Mouse (Mus musculus) ES-E14 (cell line): ENCODE results near the gene Setd1b.

Experiments used
- HCFC1 ChIP-seq: IDR thresholded peaks from 2 replicates; pipeline ENCODE4 v1.6.1; 2012; ENCODE audit warnings: low read length, inconsistent platforms, borderline replicate concordance; ENCODE audit not compliant: insufficient read depth
- ZC3H11A ChIP-seq: IDR thresholded peaks from 2 replicates; pipeline ENCODE4 v1.6.1; 2012; ENCODE audit warnings: low read depth, mild to moderate bottlenecking, inconsistent platforms, low read length, borderline replicate concordance
- ZNF384 ChIP-seq: IDR thresholded peaks from 2 replicates; pipeline ENCODE4 v1.6.1; 2012; ENCODE audit warnings: low read depth, low read length, inconsistent platforms

DNA sequence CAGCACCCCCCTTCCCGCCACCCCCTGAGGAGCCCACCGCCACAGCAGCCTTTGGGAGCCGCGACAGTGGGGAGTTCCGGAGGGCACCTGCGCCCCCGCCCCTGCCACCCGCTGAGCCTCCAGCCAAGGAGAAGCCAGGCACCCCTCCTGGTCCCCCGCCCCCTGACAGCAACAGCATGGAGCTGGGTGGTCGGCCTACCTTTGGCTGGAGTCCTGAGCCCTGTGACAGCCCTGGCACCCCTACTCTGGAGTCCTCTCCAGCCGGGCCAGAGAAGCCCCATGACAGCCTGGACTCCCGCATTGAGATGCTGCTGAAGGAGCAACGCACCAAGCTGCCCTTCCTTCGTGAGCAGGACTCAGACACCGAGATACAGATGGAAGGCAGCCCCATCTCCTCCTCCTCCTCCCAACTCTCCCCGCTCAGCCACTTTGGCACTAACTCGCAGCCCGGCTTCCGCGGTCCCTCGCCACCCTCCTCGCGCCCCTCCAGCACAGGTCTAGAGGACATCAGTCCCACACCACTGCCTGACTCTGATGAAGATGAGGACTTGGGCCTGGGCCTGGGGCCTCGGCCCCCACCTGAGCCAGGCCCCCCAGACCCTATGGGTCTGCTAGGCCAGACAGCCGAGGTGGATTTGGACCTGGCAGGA, 6.2 kb downstream of the Setd1b start:
- no peak for TF ChIP-seq ZNF384
- no peak for TF ChIP-seq HCFC1
- TF ChIP-seq ZC3H11A: no peak
